Mouse (Mus musculus) kidney, embryonic 14.5 days (tissue): ENCODE results near the gene AU040320. TPM values are rescaled to one million over a fixed set of nuclear protein-coding genes. Genes with fewer than 3 reads are reported as not detected.

Experiments
- ATAC-seq: fragments of 200-750 bp; cut with Nextera tagmentation; 2 replicates; pipeline ENCODE4 v1.8.0; 2017; ENCODE audit warnings: moderate number of reproducible peaks, mild to moderate bottlenecking, moderate TSS enrichment, moderate library complexity; ENCODE audit not compliant: low FRiP score, low TSS enrichment
- H3K27ac ChIP-seq: fragments of 300-500 bp; sonication (generic); 2 replicates; pipeline ENCODE4 v1.5.1; 2014; ENCODE audit warnings: low read depth, mild to moderate bottlenecking, low read length, moderate library complexity, mixed read lengths
- H3K27me3 ChIP-seq: fragments of 300-500 bp; sonication (generic); 2 replicates; pipeline ENCODE4 v1.6.1; 2014; ENCODE audit warnings: mild to moderate bottlenecking, low read length; ENCODE audit not compliant: control insufficient read depth, insufficient read depth
- H3K36me3 ChIP-seq: fragments of 300-500 bp; sonication (generic); 2 replicates; pipeline ENCODE4 v1.6.1; 2014; ENCODE audit warnings: low read length, mixed read lengths; ENCODE audit not compliant: control insufficient read depth, insufficient read depth
- H3K4me1 ChIP-seq: fragments of 300-500 bp; sonication (generic); 2 replicates; pipeline ENCODE4 v1.6.1; 2014; ENCODE audit warnings: low read length, mixed read lengths; ENCODE audit not compliant: control insufficient read depth, insufficient read depth
- H3K4me2 ChIP-seq: fragments of 300-500 bp; sonication (generic); replicated peaks from 2 replicates; pipeline ENCODE4 v1.6.1; 2014; ENCODE audit warnings: low read depth, mild to moderate bottlenecking, low read length
- H3K4me3 ChIP-seq: fragments of 300-500 bp; sonication (generic); 2 replicates; pipeline ENCODE4 v1.5.1; 2014; ENCODE audit warnings: mild to moderate bottlenecking, low read length
- H3K9ac ChIP-seq: fragments of 300-500 bp; sonication (generic); 2 replicates; pipeline ENCODE4 v1.6.1; 2014; ENCODE audit warnings: low read depth, mild to moderate bottlenecking, low read length, moderate library complexity
- H3K9me3 ChIP-seq: fragments of 300-500 bp; sonication (generic); 2 replicates; pipeline ENCODE4 v1.6.1; 2016; ENCODE audit warnings: low read length; ENCODE audit not compliant: control insufficient read depth
- WGBS: fragments of 180-500 bp; shearing (Covaris S2); extraction: QIAGEN DNeasy Blood & Tissue Kit; methylation state at CpG from one replicate; pipeline ENCODE4 v1.1.7; 2014; 5-methylcytosine and 5-hydroxymethylcytosine counted together
- polyA plus RNA-seq: library from polyadenylated mRNA; unstranded; fragments of >200 nt; fragmentation: Nextera tagmentation; extraction: Ambion mirVana; gene quantifications from 2 replicates; pipeline ENCODE4 v1.2.1, GENCODE M21; 2014

Gene AU040320
- polyA plus RNA-seq, 1 experiment from 2014 or later, result 23.4 TPM

GRCm38 (mm10) chr4:126735382-126736000 is 17.9 kb upstream of the AU040320 start:
- Histone ChIP-seq H3K9ac (peak overlapping the region; percentile 23), H3K27ac (no peak overlapping the region), H3K4me2 (peak overlapping the region; percentile 10), H3K9me3 (no peaks in the 10 kb centered on the region), H3K27me3 (peaks cover 88% of the 10 kb centered on the region), H3K4me1 (no peaks in the 10 kb centered on the region; the same call in 1 of the 2 replicates), H3K36me3 (no peaks in the 10 kb centered on the region), H3K4me3 (peak overlapping the region; percentile 30)
- no peak for ATAC-seq
- 1% methylated on average over 58 of the region's 62 CpGs for WGBS

- ATAC-seq, result peak; percentile 68
- Histone ChIP-seq H3K4me3 (peak within 1 kb of the TSS; percentile 30), H3K4me1 (no peaks in the 10 kb centered on the region; the same call in 1 of the 2 replicates), H3K27me3 (peaks cover 83% of the 10 kb centered on the region), H3K9ac (peak within 1 kb of the TSS; percentile 23), H3K36me3 (no peaks in the 10 kb centered on the region), H3K4me2 (peak within 1 kb of the TSS; percentile 10), H3K9me3 (no peaks in the 10 kb centered on the region), H3K27ac (no peak within 1 kb of the TSS)
- WGBS, result 2% methylated on average over 32 of the region's 32 CpGs
Measured at GRCm38 (mm10) chr4:126736001-126736414, 17.3 kb upstream of the AU040320 start, which contains the start of gene Tfap2e. Gene Tfap2e, minus strand, starts transcription at chr4:126736240.

DNA sequence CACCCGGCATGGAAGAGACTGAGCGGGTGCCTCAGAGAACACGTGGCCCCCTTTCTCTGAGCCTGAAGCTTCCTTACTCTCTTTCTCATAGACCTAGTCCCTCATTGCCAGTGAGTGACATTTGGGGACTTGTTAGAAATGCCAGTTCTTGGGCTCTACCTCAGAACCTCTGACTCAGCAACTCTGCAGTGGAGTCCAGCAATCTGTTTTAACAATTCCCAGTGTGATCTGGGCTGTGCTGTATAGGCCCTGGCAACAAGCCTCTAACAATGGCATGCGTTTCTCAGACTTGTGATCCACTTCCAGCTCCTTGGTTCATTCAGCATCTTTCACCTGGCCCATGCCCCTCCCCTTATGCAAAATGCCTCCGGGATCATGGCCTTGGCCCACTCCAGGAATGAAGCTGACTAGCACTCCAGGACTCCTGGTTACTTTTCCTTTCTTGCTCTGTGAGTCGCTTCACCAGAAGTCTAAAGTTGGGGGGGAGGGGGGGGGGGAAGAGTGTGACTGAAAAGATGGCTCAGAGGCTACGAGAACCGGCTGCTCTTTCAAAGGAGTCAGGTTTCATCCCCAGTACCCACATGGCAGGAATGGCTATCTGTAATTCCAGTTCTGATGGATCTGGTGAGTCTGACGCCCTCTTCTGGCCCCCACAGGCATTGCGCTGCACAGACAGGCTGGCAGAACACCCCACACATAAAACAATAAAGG is 13.2 kb upstream of the AU040320 start:
- Histone ChIP-seq H3K4me3 (no peak overlapping the region), H3K36me3 (peaks cover 12% of the 10 kb centered on the region), H3K4me2 (no peak overlapping the region), H3K27ac (no peak overlapping the region), H3K4me1 (no peaks in the 10 kb centered on the region), H3K9me3 (no peaks in the 10 kb centered on the region), H3K9ac (no peak overlapping the region), H3K27me3 (peaks cover 47% of the 10 kb centered on the region)
- WGBS, result 21% methylated on average over 10 of the region's 10 CpGs
- ATAC-seq, result no peak

- Histone ChIP-seq H3K4me2 (no peak overlapping the region), H3K9me3 (no peaks in the 10 kb centered on the region), H3K27me3 (peaks cover 34% of the 10 kb centered on the region), H3K4me1 (no peaks in the 10 kb centered on the region), H3K27ac (no peak overlapping the region), H3K4me3 (no peak overlapping the region), H3K36me3 (peaks cover 25% of the 10 kb centered on the region), H3K9ac (0 out of 2 replicates have a peak overlapping the region, but pooled peaks have one; percentile 28)
- 5% methylated on average over 12 of the region's 12 CpGs for WGBS
- peak; percentile 78; the same call in 1 of the 2 replicates for ATAC-seq
Measured at GRCm38 (mm10) chr4:126741448-126741847, 11.9 kb upstream of the AU040320 start.

- ATAC-seq, result no peak
- no peak overlapping the region for H3K9ac ChIP-seq
- H3K36me3 ChIP-seq, result peaks cover 37% of the 10 kb centered on the region
- H3K27me3 ChIP-seq, result peaks cover 19% of the 10 kb centered on the region
- 47% methylated on average over 2 of the region's 2 CpGs for WGBS
- no peak overlapping the region for H3K4me3 ChIP-seq
- no peak overlapping the region for H3K27ac ChIP-seq
- no peak overlapping the region for H3K4me2 ChIP-seq
- H3K4me1 ChIP-seq, result no peaks in the 10 kb centered on the region
- H3K9me3 ChIP-seq, result no peaks in the 10 kb centered on the region
Measured at GRCm38 (mm10) chr4:126742976-126743375, 10.4 kb upstream of the AU040320 start.

- H3K9ac ChIP-seq, result no peak overlapping the region
- no peaks in the 10 kb centered on the region for H3K4me1 ChIP-seq
- H3K4me2 ChIP-seq, result no peak overlapping the region
- H3K36me3 ChIP-seq, result peaks cover 44% of the 10 kb centered on the region
- 16% methylated on average over 11 of the region's 11 CpGs for WGBS
- H3K4me3 ChIP-seq, result no peak overlapping the region
- no peak for ATAC-seq
- H3K27me3 ChIP-seq, result peaks cover 13% of the 10 kb centered on the region; the same call in 1 of the 2 replicates
- H3K27ac ChIP-seq, result no peak overlapping the region
- no peaks in the 10 kb centered on the region for H3K9me3 ChIP-seq
Measured at GRCm38 (mm10) chr4:126743713-126744112, 9.6 kb upstream of the AU040320 start.

DNA sequence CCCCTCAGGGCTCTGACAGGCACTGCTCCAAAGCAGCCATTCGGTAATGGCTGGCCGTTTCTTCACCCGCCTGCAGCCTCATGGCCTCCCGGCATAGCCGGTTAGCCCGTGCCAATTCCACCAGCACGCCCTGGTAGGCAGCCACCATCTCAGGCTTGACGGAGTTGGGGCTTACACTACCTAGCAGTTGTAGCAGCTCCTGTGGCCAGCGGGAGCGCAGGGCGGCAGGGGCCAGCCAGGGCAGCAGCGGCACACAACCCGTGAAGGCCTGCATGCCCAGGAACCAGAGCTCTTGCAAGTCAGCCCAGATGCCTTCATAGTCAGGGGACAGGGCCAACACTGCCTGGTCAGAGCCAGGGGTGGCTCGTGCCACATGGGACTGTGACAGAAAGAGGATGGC is 8.5 kb upstream of the AU040320 start:
- Histone ChIP-seq H3K4me3 (no peak overlapping the region), H3K4me1 (no peaks in the 10 kb centered on the region), H3K9ac (no peak overlapping the region), H3K4me2 (no peak overlapping the region), H3K9me3 (no peaks in the 10 kb centered on the region), H3K27me3 (0 out of 2 replicates have a peak, but pooled peaks cover 5% of the 10 kb centered on the region), H3K36me3 (peaks cover 54% of the 10 kb centered on the region), H3K27ac (no peak overlapping the region)
- no peak for ATAC-seq
- WGBS, result 89% methylated on average over 14 of the region's 14 CpGs

DNA sequence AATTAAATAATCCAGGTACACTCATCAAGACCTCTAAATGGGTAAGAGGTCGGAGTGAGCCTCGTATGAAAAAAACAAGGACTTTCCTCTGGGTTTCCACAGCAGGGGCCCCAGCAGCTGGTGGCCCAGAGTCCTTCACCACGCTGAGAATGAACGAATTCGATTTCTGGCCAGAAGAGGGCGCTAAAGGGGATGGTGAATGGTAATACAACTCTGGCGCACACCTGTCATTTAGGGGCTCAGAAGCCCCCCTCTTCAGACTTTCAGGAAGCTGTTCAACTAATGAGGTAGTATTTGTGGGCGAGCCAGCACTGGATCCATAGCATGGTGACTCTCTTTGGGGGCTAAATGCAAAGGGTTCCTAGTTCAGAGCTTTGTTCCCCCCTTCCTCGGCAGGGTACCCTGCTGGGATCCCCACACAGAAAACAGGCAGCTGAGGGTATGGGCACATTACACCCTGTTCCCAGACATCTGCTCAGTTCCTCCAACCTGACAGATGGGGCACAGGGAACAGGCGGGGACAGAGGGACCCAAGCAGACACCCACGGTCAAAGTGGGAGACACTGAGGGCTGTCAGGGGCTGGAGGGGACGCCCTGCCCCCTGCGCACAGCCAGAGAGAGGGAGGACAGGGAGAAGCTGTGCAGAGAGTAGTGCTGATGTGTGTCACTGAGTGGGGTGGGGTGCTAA is 7.7 kb upstream of the AU040320 start:
- no peak overlapping the region for H3K9ac ChIP-seq
- no peak overlapping the region for H3K4me3 ChIP-seq
- 0 out of 2 replicates have a peak, but pooled peaks cover 5% of the 10 kb centered on the region for H3K27me3 ChIP-seq
- no peaks in the 10 kb centered on the region for H3K4me1 ChIP-seq
- 44% methylated on average over 13 of the region's 13 CpGs for whole genome bisulfite sequencing
- H3K27ac ChIP-seq, result no peak overlapping the region
- peaks cover 60% of the 10 kb centered on the region for H3K36me3 ChIP-seq
- H3K4me2 ChIP-seq, result no peak overlapping the region
- H3K9me3 ChIP-seq, result no peaks in the 10 kb centered on the region
- ATAC-seq, result no peak
